Mouse (Mus musculus): ENCODE results near the gene Tubgcp4.
A peak's percentile ranks its signal among the peaks of the same experiment; 100 is the strongest.

DNA sequence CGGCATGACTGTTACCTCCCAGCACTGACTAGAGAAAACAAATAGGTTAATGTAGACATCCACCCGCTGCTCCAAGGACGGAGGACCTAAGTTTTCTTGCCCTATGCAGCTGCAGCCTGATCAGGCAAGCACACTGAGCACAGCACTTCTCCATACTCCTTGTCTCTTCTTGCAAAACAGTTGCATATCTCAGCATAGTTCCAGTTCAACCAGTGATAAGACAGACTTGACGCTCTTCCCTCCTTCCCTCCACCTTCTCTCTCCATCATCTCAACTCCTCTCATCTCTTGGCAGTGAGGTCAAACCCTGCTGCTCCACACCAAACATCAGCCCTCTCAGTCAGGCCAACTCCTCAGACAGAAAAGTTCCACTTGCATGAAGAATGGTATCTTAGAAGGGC lies 57.7 kb downstream of the Tubgcp4 start:
- no peak; the same call in 2 of the 3 replicates for TF ChIP-seq TAL1 (IDR thresholded peaks at IDR 0.05; ENCODE audit: low read length)
- TF ChIP-seq GATA1 (IDR thresholded peaks at IDR 0.05; ENCODE audit: low read length), result peak; percentile 68; the same call in 1 of the 2 replicates
